Mouse (Mus musculus) heart, adult 2 months (tissue): ENCODE results near the gene Prpf39. TPM values are rescaled to one million over a fixed set of nuclear protein-coding genes. Genes with fewer than 3 reads are reported as not detected.
A peak's percentile ranks its signal among the peaks of the same experiment; 100 is the strongest.

Source experiments
- DNase-seq, 2 experiments: peaks; one replicate each; pipeline ENCODE4 v3.0.0; 2021
- H3K27ac ChIP-seq: fragments of 200-600 bp; 2 replicates; pipeline ENCODE4 v1.8.1; 2022
- H3K27me3 ChIP-seq: fragments of 200-500 bp; 2 replicates; pipeline ENCODE4 v1.6.1; 2012; ENCODE audit warnings: mild to moderate bottlenecking, low read length, inconsistent platforms, mixed read lengths; ENCODE audit not compliant: control insufficient read depth, insufficient read depth
- H3K36me3 ChIP-seq: fragments of 200-500 bp; 2 replicates; pipeline ENCODE4 v1.6.1; 2012; ENCODE audit warnings: low read length, inconsistent platforms; ENCODE audit not compliant: control insufficient read depth, insufficient read depth
- H3K4me1 ChIP-seq: fragments of 200-500 bp; 2 replicates; pipeline ENCODE4 v1.6.1; 2011; ENCODE audit warnings: low read length; ENCODE audit not compliant: control insufficient read depth, insufficient read depth
- H3K4me3 ChIP-seq: fragments of 200-600 bp; 2 replicates; pipeline ENCODE4 v1.8.1; 2022
- H3K79me2 ChIP-seq: fragments of 200-500 bp; replicated peaks from 2 replicates; pipeline ENCODE4 v1.6.1; 2012; ENCODE audit warnings: mild to moderate bottlenecking, inconsistent platforms, low read length, moderate library complexity, mixed read lengths; ENCODE audit not compliant: control insufficient read depth, insufficient read depth
- H3K9ac ChIP-seq: fragments of 200-500 bp; 2 replicates; pipeline ENCODE4 v1.6.1; 2012; ENCODE audit warnings: low read depth, mild to moderate bottlenecking, control low read depth, inconsistent platforms, low read length, mixed read lengths
- CTCF ChIP-seq: fragments of 200-600 bp; IDR thresholded peaks from 2 replicates; pipeline ENCODE4 v1.8.1; 2022; ENCODE audit warnings: antibody characterized with exemption, mild to moderate bottlenecking, moderate library complexity
- EP300 ChIP-seq: fragments of 200-500 bp; IDR thresholded peaks from 2 replicates; pipeline ENCODE4 v1.6.1; 2011; ENCODE audit warnings: low read depth, low read length, control low read depth; ENCODE audit not compliant: insufficient read depth
- POLR2A ChIP-seq: fragments of 200-500 bp; IDR thresholded peaks from 2 replicates; pipeline ENCODE4 v1.6.1; 2011; ENCODE audit warnings: mild to moderate bottlenecking, low read depth, low read length, control low read depth; ENCODE audit not compliant: insufficient read depth
- WGBS: fragments of 180-500 bp; shearing (Covaris S2); methylation state at CpG from one replicate; pipeline ENCODE4 v1.1.7; 2018; 5-methylcytosine and 5-hydroxymethylcytosine counted together
- intact Hi-C: fragments of 180-260 bp; cut with DNase I; formaldehyde crosslinking; loops from one replicate; pipeline ENCODE4 v1.15.1; 2025
- polyA plus RNA-seq: library from polyadenylated mRNA; depleted of rRNA; stranded (reverse); fragments of >200 nt; gene quantifications from 2 replicates; pipeline ENCODE4 v1.2.3, GENCODE M21; 2012; rRNA removed
- total RNA-seq, 2 experiments: library from RNA; stranded (reverse); gene quantifications; 2 replicates each; pipeline ENCODE4 v1.2.3; 2021

Prpf39 gene
- total and polyA plus RNA-seq, 3 experiments: 6.2 to 12.9 (median 11.1) TPM

DNA sequence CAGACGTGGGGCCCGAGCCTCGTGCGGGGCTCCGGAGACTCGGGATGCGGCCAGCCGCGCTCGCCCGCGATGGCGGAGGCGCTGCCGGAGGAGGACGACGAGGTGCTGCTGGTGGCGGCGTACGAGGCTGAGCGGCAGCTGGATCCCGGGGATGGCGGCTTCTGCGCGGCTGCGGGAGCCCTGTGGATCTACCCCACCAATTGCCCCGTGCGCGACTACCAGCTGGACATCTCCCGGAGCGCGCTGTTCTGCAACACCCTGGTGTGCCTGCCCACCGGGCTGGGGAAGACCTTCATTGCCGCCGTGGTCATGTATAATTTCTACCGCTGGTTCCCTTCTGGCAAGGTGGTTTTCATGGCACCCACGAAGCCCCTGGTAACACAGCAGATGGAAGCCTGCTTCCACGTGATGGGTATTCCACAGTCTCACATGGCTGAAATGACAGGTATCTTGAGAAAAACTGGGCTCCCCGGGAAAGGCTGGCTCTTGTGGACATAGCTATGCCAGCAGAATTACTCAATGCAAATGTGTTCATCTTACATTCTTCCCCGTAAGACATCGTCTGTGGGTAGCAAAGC, 39.7 kb downstream of the Prpf39 start:
- DNase-seq: no peak
- intact Hi-C loops: loop anchor here (2.0 kb wide), 2 partner anchors 97 to 109 kb away; partner anchors contain the start of gene Mis18bp1
- WGBS: under 1% methylated on average over 41 of the region's 41 CpGs
- H3K27ac ChIP-seq: peak overlapping the region; percentile 61
- peaks cover 5% of the 10 kb centered on the region for H3K4me1 ChIP-seq
- no peak for TF ChIP-seq POLR2A
- TF ChIP-seq CTCF: no peak
- no peak for TF ChIP-seq EP300
- H3K36me3 ChIP-seq: peaks cover 2% of the 10 kb centered on the region
- H3K9ac ChIP-seq: peak overlapping the region; percentile 76
- no peaks in the 10 kb centered on the region for H3K79me2 ChIP-seq
- peak overlapping the region; percentile 72 for H3K4me3 ChIP-seq
- H3K27me3 ChIP-seq: no peaks in the 10 kb centered on the region

GRCm38 (mm10) chr12:65076906-65077305, 40.8 kb downstream of the Prpf39 start:
- no peak for DNase-seq
- 75% methylated on average over 9 of the region's 9 CpGs for WGBS
- TF ChIP-seq CTCF (no peak), POLR2A (no peak), EP300 (no peak)
- H3K9ac ChIP-seq: no peak overlapping the region
- no peak overlapping the region for H3K27ac ChIP-seq
- intact Hi-C loops: loop anchor here (2.0 kb wide), 1 partner anchor 96 kb away; the partner anchor contains the start of gene Mis18bp1
- H3K79me2 ChIP-seq: no peaks in the 10 kb centered on the region
- H3K36me3 ChIP-seq: no peaks in the 10 kb centered on the region; the same call in none of the 2 replicates
- H3K4me1 ChIP-seq: peaks cover 5% of the 10 kb centered on the region
- no peaks in the 10 kb centered on the region for H3K27me3 ChIP-seq
- no peak overlapping the region for H3K4me3 ChIP-seq

DNA sequence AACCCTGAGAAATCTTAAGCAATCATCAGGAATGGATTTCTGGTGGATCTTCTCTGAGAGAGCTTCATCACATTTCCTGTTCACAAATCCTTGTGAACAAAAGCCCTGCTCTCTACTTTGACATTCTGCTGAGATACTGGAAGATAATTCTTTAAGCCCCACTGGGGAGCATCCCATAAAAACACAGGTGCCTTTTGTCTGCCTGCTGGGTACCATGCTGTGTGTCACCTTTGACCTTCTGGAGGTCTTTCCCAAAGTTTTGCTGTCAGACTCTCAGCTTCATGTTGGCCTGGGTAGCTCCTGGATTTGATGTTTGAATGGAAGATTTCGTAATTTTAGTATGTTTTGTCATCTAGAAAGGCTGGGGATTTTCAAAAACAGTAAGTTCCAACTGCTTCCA, 72.6 kb downstream of the Prpf39 start:
- intact Hi-C loops: no loop called here
- no peaks in the 10 kb centered on the region for H3K36me3 ChIP-seq
- WGBS: 74% methylated on average over 1 of the region's 1 CpGs

GRCm38 (mm10) chr12:65111503-65111902, 75.4 kb downstream of the Prpf39 start:
- Histone ChIP-seq H3K4me3 (no peak overlapping the region), H3K4me1 (no peaks in the 10 kb centered on the region), H3K27ac (no peak overlapping the region), H3K79me2 (no peaks in the 10 kb centered on the region), H3K9ac (no peak overlapping the region), H3K27me3 (no peaks in the 10 kb centered on the region), H3K36me3 (no peaks in the 10 kb centered on the region)
- no peak for TF ChIP-seq EP300
- no peak for TF ChIP-seq POLR2A
- TF ChIP-seq CTCF: no peak
- intact Hi-C loops: no loop called here
- 82% methylated on average over 3 of the region's 3 CpGs for WGBS
- no peak for DNase-seq

More for the DNA sequence above, 72.6 kb downstream of the Prpf39 start:
- TF ChIP-seq POLR2A (no peak), CTCF (no peak), EP300 (no peak)
- no peaks in the 10 kb centered on the region for H3K79me2 ChIP-seq
- H3K4me3 ChIP-seq: no peak overlapping the region
- H3K4me1 ChIP-seq: no peaks in the 10 kb centered on the region
- H3K27me3 ChIP-seq: no peaks in the 10 kb centered on the region
- no peak overlapping the region for H3K27ac ChIP-seq
- no peak for DNase-seq
- no peak overlapping the region for H3K9ac ChIP-seq

DNA sequence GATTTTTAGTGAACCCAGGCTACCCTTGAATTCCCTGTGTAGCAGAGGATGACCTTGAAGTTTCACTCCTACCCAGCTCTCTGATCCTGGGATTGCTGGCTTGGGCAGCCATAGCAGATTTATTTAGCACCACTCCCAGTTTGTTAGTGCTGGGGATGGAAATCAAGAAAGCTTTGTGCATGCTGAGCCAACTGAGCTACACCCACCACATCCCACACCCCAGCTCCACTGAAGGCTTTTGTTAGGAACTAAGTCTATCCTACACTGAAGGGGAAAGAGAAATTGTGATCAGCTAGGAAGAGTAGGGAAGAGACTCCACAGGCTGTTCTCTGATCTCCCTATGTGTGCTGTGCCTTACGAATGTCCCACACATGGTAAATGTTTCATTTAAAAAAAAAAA, 76.7 kb downstream of the Prpf39 start:
- intact Hi-C loops: no loop called here
- no peak for DNase-seq
- Histone ChIP-seq H3K4me3 (no peak overlapping the region), H3K27me3 (no peaks in the 10 kb centered on the region), H3K4me1 (no peaks in the 10 kb centered on the region), H3K9ac (no peak overlapping the region), H3K27ac (no peak overlapping the region), H3K36me3 (no peaks in the 10 kb centered on the region), H3K79me2 (no peaks in the 10 kb centered on the region)
- 91% methylated on average over 1 of the region's 1 CpGs for WGBS
- no peak for TF ChIP-seq EP300
- no peak for TF ChIP-seq POLR2A
- no peak for TF ChIP-seq CTCF

Other genes starting within 250 kb of the Prpf39 start
- gene Gm527, start 118.4 kb upstream of the Prpf39 start, total RNA-seq: 1 to 10 TPM; 3.0 TPM
- gene Gm527, start 118.4 kb upstream of the Prpf39 start, polyA plus RNA-seq: 1.5 and 2.5 TPM in 2 replicates
- 10 to 100 TPM; 11.0 to 11.6 TPM for gene Klhl28, start 70.8 kb upstream of the Prpf39 start, total RNA-seq
- 3.2 and 6.9 TPM in 2 replicates for gene Klhl28, start 70.8 kb upstream of the Prpf39 start, polyA plus RNA-seq
- gene Togaram1, start 70.5 kb upstream of the Prpf39 start, total RNA-seq: 1 to 10 TPM; 9.7 to 10.0 TPM
- 2.6 and 5.9 TPM in 2 replicates for gene Togaram1, start 70.5 kb upstream of the Prpf39 start, polyA plus RNA-seq
- 100 to 1,000 TPM; 239 to 248 TPM for gene Fkbp3, start 37.7 kb downstream of the Prpf39 start, total RNA-seq
- gene Fkbp3, start 37.7 kb downstream of the Prpf39 start, polyA plus RNA-seq: 217 and 275 TPM in 2 replicates
- 1 to 10 TPM; 2.0 to 3.5 TPM for gene Fancm, start 39.3 kb downstream of the Prpf39 start, total RNA-seq
- 0.96 and 0.97 TPM in 2 replicates for gene Fancm, start 39.3 kb downstream of the Prpf39 start, polyA plus RNA-seq
- gene Mis18bp1, start 136.3 kb downstream of the Prpf39 start, total RNA-seq: 1 to 10 TPM in 1 of 2 experiments, under 1 TPM in 1; 0.23 to 1.1 TPM
- gene Mis18bp1, start 136.3 kb downstream of the Prpf39 start, polyA plus RNA-seq: 0.02 and 0.09 TPM in 2 replicates
- gene Wdr20rt, start 189.2 kb downstream of the Prpf39 start, total RNA-seq: not detected
- not detected in 2 replicates for gene Wdr20rt, start 189.2 kb downstream of the Prpf39 start, polyA plus RNA-seq